16 mouse cellular contexts compared by ENCODE assay signal in the genomic region with DNA sequence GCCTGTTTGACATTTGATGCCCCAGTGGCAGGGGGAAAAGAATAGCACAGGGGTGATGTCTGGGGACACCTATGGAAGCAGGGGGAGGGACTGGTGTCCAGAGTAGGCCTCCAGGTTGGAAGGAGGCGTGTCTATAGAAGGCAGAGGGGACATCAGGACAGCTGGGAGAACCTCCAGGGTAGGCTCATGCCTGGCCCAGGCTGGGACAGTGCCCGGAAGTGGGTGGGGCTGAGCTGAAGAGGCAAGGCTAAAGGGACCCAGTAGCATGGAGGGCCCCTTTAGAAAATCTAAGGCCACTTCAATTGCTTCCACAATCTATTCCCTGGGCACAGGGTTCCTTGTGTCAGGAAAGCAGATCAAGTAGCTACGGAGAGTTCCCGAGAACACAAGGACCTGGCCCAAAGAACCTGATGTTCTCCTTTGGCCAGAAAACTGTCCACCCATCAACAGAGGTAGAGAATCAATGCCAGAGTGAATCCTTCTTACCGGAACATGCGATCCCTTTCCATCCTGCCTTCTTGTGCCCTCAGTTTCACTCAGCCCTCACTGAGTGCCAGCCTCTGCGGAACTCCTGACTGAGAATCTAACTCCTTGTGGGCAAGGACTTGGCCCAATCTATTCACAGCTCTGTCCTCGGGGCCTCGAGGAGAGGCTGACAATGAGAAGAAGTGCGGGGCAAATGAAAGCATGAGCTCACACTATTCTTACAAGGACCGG. TPM values are rescaled to one million over a fixed set of nuclear protein-coding genes. Genes with fewer than 3 reads are reported as not detected.
DNase-seq lines count a peak whose midpoint lies in the region; ATAC-seq and TF ChIP-seq lines count a peak whose summit lies in the region.
"Had no signal": no experiment of that assay in that cellular context is flagged by ENCODE, and none has a peak within 500 bp of the region (broad histone marks: within the 10 kb centered on the region; RNA-seq: fewer than 3 reads in every experiment).

No protein-coding gene starts in this region.

- TF ChIP-seq POLR2A in heart, adult 2 months (IDR thresholded peaks at IDR 0.05; ENCODE audit: insufficient read depth, low read depth, low read length) = 0 out of 2 replicates have a peak, but pooled peaks have one; percentile 25

- intact Hi-C loops in heart, adult 2 months (cut with DNase I) = loop anchor here (2.0 kb wide), 1 partner anchor 60 kb away; no protein-coding TSS in a partner anchor

- no peak for TF ChIP-seq CTCF in heart, adult 2 months (IDR thresholded peaks at IDR 0.05)

- TF ChIP-seq EP300 in heart, adult 2 months (IDR thresholded peaks at IDR 0.05; ENCODE audit: insufficient read depth, low read depth, low read length) = peak; percentile 65; the same call in 1 of the 2 replicates

- no peak overlapping the region for H3K4me3 ChIP-seq in heart, adult 2 months
- no peak overlapping the region for H3K4me3 ChIP-seq in heart, embryonic 12.5 days
- no peak overlapping the region for H3K4me3 ChIP-seq in forebrain, embryonic 10.5 days
- H3K4me3 ChIP-seq: embryonic facial prominence, embryonic 15.5 days; intestine, embryonic 15.5 days; left cerebral cortex, adult 2 months; midbrain, embryonic 15.5 days; neural tube, embryonic 12.5 days had no signal

- H3K4me1 ChIP-seq in heart, adult 2 months (ENCODE audit: control insufficient read depth, insufficient read depth, low read length) = peaks cover 6% of the 10 kb centered on the region; the same call in 1 of the 2 replicates
- peaks cover 19% of the 10 kb centered on the region for H3K4me1 ChIP-seq in heart, embryonic 12.5 days (replicated peaks)
- H3K4me1 ChIP-seq in forebrain, embryonic 10.5 days = peaks cover 38% of the 10 kb centered on the region

- H3K9me3 ChIP-seq in heart, embryonic 12.5 days (replicated peaks) = no peaks in the 10 kb centered on the region
- no peaks in the 10 kb centered on the region for H3K9me3 ChIP-seq in forebrain, embryonic 10.5 days
- H3K9me3 ChIP-seq: embryonic facial prominence, embryonic 15.5 days; intestine, embryonic 15.5 days; midbrain, embryonic 15.5 days; neural tube, embryonic 12.5 days had no signal

- peak overlapping the region; percentile 69 for H3K27ac ChIP-seq in heart, adult 2 months
- no peak overlapping the region for H3K27ac ChIP-seq in heart, embryonic 12.5 days (ENCODE audit: poor library complexity, severe bottlenecking)
- no peak overlapping the region for H3K27ac ChIP-seq in forebrain, embryonic 10.5 days
- H3K27ac ChIP-seq: embryonic facial prominence, embryonic 15.5 days; intestine, embryonic 15.5 days; left cerebral cortex, adult 2 months; midbrain, embryonic 15.5 days; neural tube, embryonic 12.5 days had no signal

- H3K79me2 ChIP-seq in heart, adult 2 months (replicated peaks; ENCODE audit: control insufficient read depth, insufficient read depth, low read length) = no peaks in the 10 kb centered on the region

- DNase-seq in heart, adult 2 months = peak; percentile 81 to 83
- peak; percentile 35 for DNase-seq in adrenal gland, postnatal 25 days
- DNase-seq in gastrocnemius, postnatal 25 days = peak; percentile 84
- DNase-seq in lung, postnatal 10 days = peak; percentile 79
- DNase-seq in forebrain, embryonic 10.5 days (ENCODE audit: extremely low spot score, low spot score) = no peak
- DNase-seq in thymus, postnatal 4 days = no peak
- DNase-seq: kidney, postnatal 4 days; retina, postnatal 1 day; thymus, adult 2 months had no signal

- ATAC-seq in heart, embryonic 12.5 days (ENCODE audit: insufficient number of reproducible peaks, low FRiP score) = no peak
- ATAC-seq: forebrain, embryonic 16.5 days; intestine, embryonic 15.5 days; midbrain, embryonic 15.5 days had no signal

- no peaks in the 10 kb centered on the region for H3K27me3 ChIP-seq in heart, adult 2 months (ENCODE audit: control insufficient read depth, insufficient read depth, low read length)
- peaks cover 40% of the 10 kb centered on the region for H3K27me3 ChIP-seq in heart, embryonic 12.5 days (replicated peaks)
- H3K27me3 ChIP-seq in forebrain, embryonic 10.5 days (ENCODE audit: poor library complexity, severe bottlenecking) = peaks cover 50% of the 10 kb centered on the region

- H3K4me2 ChIP-seq in heart, embryonic 12.5 days = no peak overlapping the region
- H3K4me2 ChIP-seq: embryonic facial prominence, embryonic 15.5 days; intestine, embryonic 15.5 days; midbrain, embryonic 15.5 days; neural tube, embryonic 12.5 days had no signal

- WGBS in heart, adult 2 months = 48% methylated on average over 11 of the region's 11 CpGs
- 74% methylated on average over 11 of the region's 11 CpGs for WGBS in heart, embryonic 12.5 days
- 81% methylated on average over 11 of the region's 11 CpGs for WGBS in forebrain, embryonic 10.5 days

- H3K36me3 ChIP-seq in heart, adult 2 months (ENCODE audit: control insufficient read depth, insufficient read depth, low read length) = no peaks in the 10 kb centered on the region
- H3K36me3 ChIP-seq in heart, embryonic 12.5 days = no peaks in the 10 kb centered on the region
- no peaks in the 10 kb centered on the region for H3K36me3 ChIP-seq in forebrain, embryonic 10.5 days (replicated peaks)
- H3K36me3 ChIP-seq: embryonic facial prominence, embryonic 15.5 days; intestine, embryonic 15.5 days; midbrain, embryonic 15.5 days; neural tube, embryonic 12.5 days had no signal

- H3K9ac ChIP-seq in heart, adult 2 months (ENCODE audit: low read depth, low read length) = peak overlapping the region; percentile 23
- no peak overlapping the region for H3K9ac ChIP-seq in heart, embryonic 12.5 days
- H3K9ac ChIP-seq: embryonic facial prominence, embryonic 15.5 days; intestine, embryonic 15.5 days; midbrain, embryonic 15.5 days had no signal

RNA-seq across cellular contexts. Expression of gene Foxo6, which starts 4.1 kb away (rescaled TPM):
- total RNA-seq in heart, adult 2 months (2021) = 1 to 10 TPM; 3.3 to 5.4 TPM
- 5.5 TPM in 2 replicates for polyA plus RNA-seq in heart, adult 2 months (2012; rRNA removed)
- 0.06 and 0.08 TPM in 2 replicates for polyA plus RNA-seq in heart, embryonic 12.5 days (2016; fragmentation: Nextera tagmentation; extraction: Ambion mirVana)
- 0.71 and 1.9 TPM in 2 replicates for total RNA-seq in adrenal gland, postnatal 25 days (2021)
- 1 to 10 TPM; 7.0 to 8.9 TPM for total RNA-seq in gastrocnemius, postnatal 25 days (2021)
- polyA plus RNA-seq in forebrain, embryonic 10.5 days (2016; fragmentation: Nextera tagmentation; extraction: Ambion mirVana) = 0.06 TPM in 2 replicates

Comparison
In these comparisons a context has a peak if more than half of its experiments do, and no peak if none do; other contexts are left out.
1. DNase-seq: peak in heart, adult 2 months (2 of 2), adrenal gland, postnatal 25 days (single experiment), gastrocnemius, postnatal 25 days (single experiment) and lung, postnatal 10 days (single experiment); none in forebrain, embryonic 10.5 days (single experiment) and thymus, postnatal 4 days (single experiment).